Mouse (Mus musculus) liver, postnatal 0 days (tissue): ENCODE results near the gene Irs2.

Source experiments
- CTCF ChIP-seq: sonication (generic); IDR thresholded peaks from 2 replicates; pipeline ENCODE4 v1.5.1; 2016; ENCODE audit warnings: antibody characterized with exemption, low read depth
- EP300 ChIP-seq: IDR thresholded peaks from 2 replicates; pipeline ENCODE4 v1.6.1; 2016; ENCODE audit warnings: antibody characterized with exemption, low read depth, mild to moderate bottlenecking

DNA sequence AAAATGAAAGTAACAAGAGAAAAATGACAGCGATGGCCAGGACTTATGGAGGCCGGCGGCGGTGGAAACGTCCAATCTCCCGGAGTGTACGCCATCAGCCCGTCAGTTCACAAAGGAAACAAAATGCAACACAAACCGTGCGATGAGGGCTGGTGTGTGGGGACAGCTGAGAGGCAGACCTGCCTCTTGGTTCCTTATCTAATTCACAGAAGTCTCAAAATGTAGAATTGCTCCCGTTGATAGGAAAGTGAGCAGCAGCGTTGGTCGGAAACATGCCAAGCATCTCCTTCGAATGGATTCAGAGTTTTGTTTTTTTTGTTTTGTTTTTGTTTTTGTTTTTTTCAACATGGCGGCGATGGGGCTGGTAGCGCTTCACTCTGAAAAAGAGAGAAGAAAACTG, 21.6 kb downstream of the Irs2 start:
- TF ChIP-seq EP300: no peak
- no peak for TF ChIP-seq CTCF
